Mouse (Mus musculus) retina, embryonic 14.5 days (tissue): Measurements from ENCODE around the gene Rprd2.
"Not testable (repeated sequence)": the region's sequence is repeated elsewhere in the genome, so short reads cannot be mapped to it uniquely, and the experiment has no call there.

ENCODE experiments used
- DNase-seq: peaks from one replicate; pipeline ENCODE4 v3.0.0-alpha.2; 2015; ENCODE audit warnings: low spot score

Rprd2 gene

DNA sequence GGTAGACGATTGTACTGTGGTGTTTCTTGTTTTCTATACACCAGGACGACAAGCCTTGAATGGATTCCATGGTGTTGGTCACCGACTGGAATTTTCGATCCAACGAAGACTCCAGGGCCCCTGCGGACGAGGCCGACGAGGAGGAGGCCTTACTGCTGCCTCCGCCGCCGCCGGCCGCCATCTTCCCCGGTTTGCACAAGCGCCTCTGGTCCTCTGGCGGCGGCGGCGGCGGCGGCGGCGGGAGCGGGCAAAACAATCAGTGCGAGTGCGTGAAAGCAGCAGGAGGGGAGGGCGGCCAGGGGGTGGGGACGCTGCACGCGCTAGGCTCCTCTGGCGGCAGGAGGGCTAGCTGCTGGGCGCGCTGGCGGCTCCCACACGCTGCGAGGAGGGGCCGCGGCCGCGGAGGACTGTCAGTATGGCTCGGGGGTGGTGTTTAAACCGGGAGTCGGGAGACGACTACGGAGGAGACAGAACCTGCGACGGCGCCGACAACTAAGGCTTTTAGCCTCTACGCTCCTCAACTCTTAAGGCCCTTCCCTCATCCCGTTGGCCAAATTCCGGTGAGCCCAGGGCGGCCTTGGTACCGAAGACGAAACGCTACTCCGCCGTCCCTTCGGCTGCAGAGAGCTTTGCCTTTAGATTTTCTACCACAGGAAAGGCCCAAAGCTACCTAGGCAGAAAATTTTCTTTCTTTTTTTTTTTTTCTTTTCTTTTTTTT is at the start of gene Rprd2:
Rprd2 (minus strand) TSS at position 293 of the 718 bp plus-strand sequence.
- peak; percentile 78 for DNase-seq

GRCm38 (mm10) chr3:95867408-95867807 is 48.7 kb upstream of the Rprd2 start:
- no peak for DNase-seq

- no peak for DNase-seq
Measured at GRCm38 (mm10) chr3:95866071-95866470, 47.4 kb upstream of the Rprd2 start.

- DNase-seq, result no peak
Measured at GRCm38 (mm10) chr3:95865571-95865970, 46.9 kb upstream of the Rprd2 start.

GRCm38 (mm10) chr3:95865050-95865449 is 46.4 kb upstream of the Rprd2 start:
- DNase-seq, result no peak

GRCm38 (mm10) chr3:95863578-95863977 is 44.9 kb upstream of the Rprd2 start:
- no peak for DNase-seq

DNA sequence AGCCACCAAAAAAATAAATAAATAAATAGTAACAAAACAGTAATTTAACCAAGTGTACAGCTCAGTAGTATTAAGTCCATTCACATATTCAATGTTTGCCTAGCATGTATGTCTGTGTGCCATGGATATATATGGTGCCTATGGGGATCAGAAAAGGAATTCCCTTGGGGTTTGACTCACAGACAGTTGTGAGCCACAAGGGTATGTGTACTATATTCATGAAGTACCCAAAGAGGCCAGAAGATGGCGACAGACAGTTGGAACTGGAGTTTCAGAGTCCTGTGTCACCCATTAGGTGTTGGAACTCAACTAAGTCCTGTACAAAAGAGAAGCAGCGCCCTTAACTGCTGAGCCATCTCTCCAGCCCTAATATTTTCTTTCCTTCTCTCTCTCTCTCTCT is 43.1 kb upstream of the Rprd2 start:
- DNase-seq, result peak; percentile 87

DNA sequence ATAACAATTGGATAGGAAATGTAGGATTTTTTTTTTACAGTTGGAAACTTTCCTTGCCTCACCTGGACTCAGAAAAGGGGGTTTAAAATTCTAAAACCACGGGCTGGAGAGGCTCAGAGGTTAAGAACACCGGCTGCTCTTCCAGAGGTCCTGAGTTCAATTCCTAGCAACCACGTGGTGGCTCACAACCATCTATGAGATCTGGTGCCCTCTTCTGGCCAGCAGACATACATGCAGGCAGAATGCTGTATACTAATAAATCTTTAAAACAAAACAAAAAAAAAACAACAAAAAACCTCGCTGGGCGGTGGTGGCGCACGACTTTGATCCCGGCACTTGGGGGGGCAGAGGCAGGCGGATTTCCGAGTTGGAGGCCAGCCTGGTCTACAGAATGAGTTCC is 42.6 kb upstream of the Rprd2 start:
- DNase-seq, result no peak

DNA sequence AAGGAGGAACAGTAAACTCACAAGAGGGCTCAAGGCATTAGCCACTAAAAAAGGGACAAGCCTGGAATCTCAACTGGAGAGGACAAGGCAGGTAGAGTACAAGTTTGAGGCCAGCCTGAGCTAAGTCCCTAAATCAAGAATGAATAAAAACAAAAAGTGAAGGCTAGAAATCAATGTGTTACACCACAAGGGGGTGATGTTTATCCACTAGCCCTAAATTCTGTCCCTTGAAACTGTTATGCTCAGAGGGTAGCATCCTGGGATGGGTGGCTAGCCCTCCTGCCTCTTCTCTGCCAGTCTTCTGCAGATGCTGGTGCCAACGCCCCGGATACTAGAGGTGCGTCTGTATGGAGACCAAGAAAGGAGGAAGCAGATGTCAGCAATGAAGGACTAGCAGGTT is 41.7 kb upstream of the Rprd2 start:
- DNase-seq, result peak; percentile 49

GRCm38 (mm10) chr3:95858278-95858677 is 39.6 kb upstream of the Rprd2 start:
- DNase-seq, result not testable (repeated sequence)

GRCm38 (mm10) chr3:95857050-95857449 is 38.4 kb upstream of the Rprd2 start:
- not testable (repeated sequence) for DNase-seq

GRCm38 (mm10) chr3:95856115-95856514 is 37.5 kb upstream of the Rprd2 start:
- no peak for DNase-seq

- DNase-seq, result peak; percentile 96
Measured at GRCm38 (mm10) chr3:95855502-95856089, 36.9 kb upstream of the Rprd2 start, which contains the start of gene Prpf3. Gene Prpf3 (minus strand): TSS chr3:95855885.

DNA sequence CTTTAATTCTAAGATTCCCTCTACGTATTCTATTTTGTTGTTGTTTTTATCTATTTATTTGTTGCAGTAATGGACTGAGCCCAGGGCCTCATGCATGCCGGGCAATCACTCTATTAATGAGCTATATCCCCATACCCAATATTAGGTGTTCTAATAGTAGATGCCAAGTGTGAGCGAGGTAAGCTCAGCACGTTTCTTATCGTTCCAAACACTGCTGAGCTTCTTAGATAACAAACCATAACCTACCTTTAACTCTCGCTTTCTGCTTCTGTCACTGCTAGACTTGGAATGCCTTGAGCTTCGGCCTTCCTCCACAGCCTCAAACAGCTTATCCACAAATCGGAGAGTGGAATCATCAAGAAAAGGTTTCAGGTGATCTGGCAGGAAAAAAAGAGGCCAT is 32.7 kb upstream of the Rprd2 start:
- DNase-seq, result no peak

- DNase-seq, result no peak
Measured at GRCm38 (mm10) chr3:95850611-95851010, 31.9 kb upstream of the Rprd2 start.

GRCm38 (mm10) chr3:95842503-95843214 is 24.0 kb upstream of the Rprd2 start:
- DNase-seq, result no peak

DNA sequence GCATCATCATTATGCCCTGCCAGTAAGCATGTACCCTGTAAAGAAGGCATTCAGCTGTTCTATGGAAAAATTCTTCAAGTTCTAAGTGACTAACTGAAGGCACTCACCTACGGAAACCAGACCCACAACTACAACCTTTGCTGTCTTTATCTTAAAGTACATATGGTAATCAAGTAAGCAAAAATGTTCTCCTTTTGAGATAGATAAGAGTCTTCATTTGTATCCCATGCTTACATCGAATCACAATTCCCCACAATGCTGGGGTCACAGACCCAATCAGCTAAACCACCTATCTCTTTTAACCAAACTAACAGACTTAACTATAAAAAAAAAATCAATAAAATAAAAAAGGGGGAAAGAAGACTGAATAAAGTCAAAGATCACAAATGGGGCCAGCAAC is 20.6 kb upstream of the Rprd2 start:
- DNase-seq, result no peak

DNA sequence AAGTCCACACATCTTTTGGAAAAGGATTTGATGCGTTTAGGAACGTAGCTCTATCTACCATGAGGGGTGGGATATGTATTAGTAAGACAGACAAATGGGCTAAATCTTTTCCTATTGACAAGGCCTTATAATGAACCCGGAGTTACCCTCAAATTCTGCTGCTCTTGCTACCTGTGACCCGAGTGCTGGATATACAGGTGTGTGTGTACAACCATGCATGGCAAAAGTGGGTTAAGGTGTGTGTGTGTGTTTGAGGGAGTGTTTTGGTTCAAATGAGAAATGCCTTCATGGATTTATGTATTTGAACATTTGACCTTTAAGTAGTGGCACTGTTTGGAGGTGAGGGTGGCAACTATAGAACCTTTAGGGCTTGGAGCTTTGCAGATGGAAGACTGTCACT is 10.4 kb upstream of the Rprd2 start:
- DNase-seq, result no peak

DNA sequence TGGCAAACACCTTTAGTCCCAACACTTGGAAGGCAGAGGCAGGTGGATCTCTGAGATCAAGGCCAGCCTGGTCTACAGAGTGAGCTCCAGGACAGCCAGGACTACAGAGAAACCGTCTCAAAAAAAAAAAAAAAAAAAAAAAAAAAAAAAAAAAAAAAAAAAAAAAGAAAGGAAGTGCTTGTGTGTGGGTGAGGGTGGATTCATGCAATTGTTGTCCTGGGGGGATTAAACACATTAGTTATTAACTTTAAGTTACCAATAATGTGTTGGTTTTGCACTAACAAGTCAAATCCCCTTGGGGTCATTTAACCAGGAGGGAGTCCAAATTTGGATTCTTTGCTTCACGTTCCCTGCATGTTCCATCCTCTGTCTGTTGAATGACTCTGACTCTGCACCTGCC is 7.6 kb upstream of the Rprd2 start:
- no peak for DNase-seq

GRCm38 (mm10) chr3:95820046-95821010 is 1.7 kb upstream of the Rprd2 start:
- DNase-seq, result no peak

GRCm38 (mm10) chr3:95819351-95819985 is 805 bp upstream of the Rprd2 start:
- peak; percentile 100 for DNase-seq
